Mouse (Mus musculus) 3T3-L1 (cell line): ENCODE data around the gene Lama5.

ENCODE experiments used
- DNase-seq: peaks from one replicate; pipeline ENCODE4 v3.0.0-alpha.2; 2015; ENCODE audit warnings: low read depth, low spot score

The Lama5 gene

DNA sequence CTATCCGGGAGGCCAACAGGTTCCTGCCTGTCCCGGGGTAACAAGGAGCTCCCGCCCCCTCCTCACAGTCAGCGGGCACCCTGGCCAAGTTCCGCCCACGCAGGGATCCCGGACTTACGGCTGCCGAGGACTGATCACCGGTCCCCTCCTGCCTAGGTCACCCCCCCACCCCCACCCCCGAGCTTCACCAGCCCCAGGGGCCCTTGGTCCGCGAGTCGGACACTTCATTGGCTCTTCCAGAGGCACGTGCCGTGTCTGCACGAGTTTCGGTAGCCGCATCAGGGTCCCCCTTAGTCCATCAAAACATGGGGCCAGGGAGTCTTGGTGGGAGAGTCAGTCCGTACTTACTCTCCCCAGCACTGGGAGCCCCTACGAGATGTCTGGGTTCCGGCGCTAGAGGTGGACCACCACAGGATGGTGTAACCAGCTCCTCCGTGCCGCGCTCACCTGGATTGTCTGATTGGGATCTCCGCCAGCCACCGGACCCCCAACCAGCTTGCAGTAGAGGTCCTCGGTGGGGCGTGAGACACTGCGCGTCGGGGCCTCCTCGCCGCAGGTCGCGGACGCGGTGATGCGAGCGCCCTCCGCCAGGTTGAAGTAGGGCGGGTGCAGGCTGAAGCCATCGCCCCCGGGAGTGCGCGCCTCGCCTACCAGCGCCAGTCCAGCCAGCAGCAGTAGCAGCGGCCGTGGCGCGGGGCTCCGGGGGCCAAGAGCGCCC, 456 bp downstream of the Lama5 start:
- DNase-seq, result no peak

DNA sequence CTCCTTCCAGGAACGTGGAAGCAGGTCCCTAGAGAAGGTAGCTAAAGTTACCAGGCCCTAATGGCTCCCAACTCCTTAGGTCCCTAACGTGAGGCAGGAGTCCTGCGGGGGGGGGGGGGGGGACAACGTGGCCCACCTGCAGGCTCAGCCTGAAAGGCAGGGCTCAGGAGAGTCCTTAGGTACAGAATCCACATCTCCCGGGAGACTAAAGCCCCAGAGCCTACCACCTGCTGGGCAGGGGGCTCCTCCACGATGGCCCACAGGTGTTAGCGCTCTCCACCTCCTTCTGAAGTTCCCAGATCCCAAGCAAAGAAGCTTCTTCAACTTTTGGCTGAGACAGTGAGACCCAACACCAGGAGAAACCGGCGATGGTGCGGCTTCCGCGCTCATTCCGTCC, 1.0 kb downstream of the Lama5 start:
- DNase-seq, result no peak

GRCm38 (mm10) chr2:180222250-180222649, 3.4 kb downstream of the Lama5 start:
- DNase-seq, result no peak

DNA sequence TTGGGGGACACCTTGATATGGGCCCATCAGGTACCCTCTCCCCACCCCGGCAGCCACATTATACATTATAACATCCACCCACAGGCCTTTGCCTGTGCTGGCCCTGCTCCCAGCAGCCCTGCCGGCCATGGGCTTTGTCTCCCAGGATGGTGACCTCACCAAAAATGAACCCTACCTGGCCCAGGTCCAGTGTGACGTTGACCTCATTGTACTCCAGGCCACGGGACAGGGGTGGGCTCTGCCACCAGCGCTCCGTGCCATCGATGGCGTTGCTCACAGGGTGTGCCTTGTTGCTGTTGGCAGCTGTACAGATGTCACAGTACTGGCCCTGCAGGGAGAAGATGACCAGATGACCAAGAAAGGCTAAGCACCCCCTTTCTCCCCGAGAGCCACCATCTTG, 4.6 kb downstream of the Lama5 start:
- DNase-seq, result no peak

DNA sequence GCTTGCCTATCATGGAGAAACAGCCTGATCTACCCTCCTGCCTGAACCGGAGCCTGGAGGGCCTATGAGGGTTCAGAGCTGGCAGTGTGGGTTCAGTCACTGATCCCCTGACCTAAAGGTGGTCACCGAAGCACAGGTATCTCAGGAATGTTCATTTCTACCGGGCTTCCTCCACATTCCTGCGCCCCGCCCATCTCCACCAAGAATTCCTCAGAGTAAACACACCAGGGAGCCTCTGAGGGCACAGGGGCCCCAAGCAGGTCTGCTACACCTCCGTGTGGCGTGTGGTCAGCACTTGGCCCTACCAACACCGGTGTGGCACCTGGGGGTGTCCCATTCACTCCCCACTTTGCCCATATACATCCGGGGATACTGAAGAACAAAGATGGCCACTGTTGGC, 5.5 kb downstream of the Lama5 start:
- peak; percentile 32 for DNase-seq

GRCm38 (mm10) chr2:180219145-180219943, 6.3 kb downstream of the Lama5 start:
- DNase-seq, result no peak

DNA sequence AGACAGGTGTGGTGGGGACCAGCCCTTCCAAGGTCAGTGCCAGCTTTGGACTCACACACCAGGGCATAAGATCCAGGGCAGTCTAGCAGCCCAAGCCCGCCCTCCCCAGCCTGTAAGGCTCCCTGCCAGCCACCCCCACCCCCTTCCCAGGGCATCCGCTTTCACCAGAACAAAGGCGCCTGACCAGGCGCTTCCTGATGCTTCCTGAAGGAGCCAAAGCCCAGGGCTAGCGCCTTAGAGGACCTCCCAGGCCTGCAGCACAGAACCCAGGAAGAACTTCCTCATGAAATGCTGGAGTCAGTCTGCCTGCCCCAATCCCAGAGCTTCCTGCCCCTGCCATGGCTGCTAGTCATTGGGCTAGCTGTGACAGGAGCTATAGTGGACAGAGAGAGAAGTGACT, 7.0 kb downstream of the Lama5 start:
- no peak for DNase-seq

DNA sequence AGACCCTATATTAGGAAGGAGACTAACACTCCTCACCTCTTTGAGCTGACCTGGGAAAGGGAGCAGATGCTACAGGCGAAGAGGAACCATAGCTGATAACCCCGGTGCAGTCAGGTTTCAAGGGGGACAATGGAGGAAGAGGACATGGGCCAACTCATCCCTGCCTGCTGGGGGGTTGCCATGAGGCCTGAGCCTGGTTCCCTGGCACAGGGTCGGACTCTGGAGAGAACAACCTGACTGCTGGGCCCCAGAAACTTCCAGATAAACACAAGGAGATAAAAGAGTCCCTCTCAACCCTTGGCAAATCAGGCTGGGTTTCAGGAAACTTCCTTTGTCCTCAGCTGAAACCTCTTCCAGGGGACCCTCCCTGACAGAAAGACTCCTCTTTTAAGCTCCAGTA, 7.4 kb downstream of the Lama5 start:
- DNase-seq, result no peak

GRCm38 (mm10) chr2:180217587-180217986, 8.1 kb downstream of the Lama5 start:
- DNase-seq, result peak; percentile 60

- DNase-seq, result no peak
Measured at GRCm38 (mm10) chr2:180216921-180217320, 8.7 kb downstream of the Lama5 start.

- DNase-seq, result peak; percentile 50
Measured at GRCm38 (mm10) chr2:180215951-180216350, 9.7 kb downstream of the Lama5 start.

GRCm38 (mm10) chr2:180215011-180215461, 10.6 kb downstream of the Lama5 start:
- DNase-seq, result no peak

DNA sequence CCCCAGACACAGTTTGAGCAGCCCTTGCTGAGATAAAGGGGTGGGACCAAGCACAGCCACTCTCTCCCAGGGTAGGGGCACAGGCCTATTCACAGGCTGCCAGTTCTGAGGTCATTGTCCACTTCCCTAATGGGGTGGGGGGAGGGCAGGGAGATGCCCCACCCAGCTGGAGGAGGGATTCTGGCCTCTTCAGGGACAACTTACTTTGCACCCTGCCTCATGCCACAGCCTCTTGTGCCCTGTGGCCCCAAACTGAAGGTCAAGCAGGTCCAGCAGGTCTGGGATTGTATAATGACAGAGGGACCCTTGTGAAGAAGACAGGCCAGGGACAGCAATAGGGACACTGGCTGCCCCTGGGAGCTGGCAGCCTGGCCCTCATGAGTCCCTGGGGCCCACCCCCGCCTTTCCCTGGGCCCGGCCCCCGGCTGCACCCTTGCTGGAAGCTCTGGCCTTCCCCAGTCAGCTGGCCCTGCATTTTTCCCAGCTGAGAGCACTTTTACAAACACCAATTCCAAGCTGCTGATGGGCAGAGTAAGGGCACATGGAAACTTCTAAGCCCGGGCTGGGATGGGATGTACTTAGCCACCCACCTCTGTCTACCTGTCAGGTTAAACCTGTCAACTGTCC, 11.2 kb downstream of the Lama5 start:
- no peak for DNase-seq

DNA sequence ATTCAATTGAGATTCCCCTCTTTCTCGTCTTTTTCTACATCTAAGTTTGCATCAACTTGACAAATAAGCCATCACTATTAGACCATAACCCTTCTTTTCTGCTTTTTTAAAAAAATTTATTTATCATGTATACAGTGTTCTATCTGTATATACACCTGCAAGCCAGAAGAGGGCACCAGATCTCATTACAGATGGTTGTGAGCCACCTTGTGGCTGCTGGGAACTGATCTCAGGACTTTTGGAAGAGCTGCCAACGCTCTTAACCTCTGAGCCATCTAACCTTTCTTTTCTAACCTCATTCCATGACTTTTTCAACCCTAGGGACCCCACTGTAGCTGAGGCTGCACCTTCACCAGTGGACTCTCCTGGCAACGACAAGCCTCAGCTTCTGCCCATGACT, 13.4 kb downstream of the Lama5 start:
- no peak for DNase-seq

GRCm38 (mm10) chr2:180208976-180209375, 16.7 kb downstream of the Lama5 start:
- no peak for DNase-seq

DNA sequence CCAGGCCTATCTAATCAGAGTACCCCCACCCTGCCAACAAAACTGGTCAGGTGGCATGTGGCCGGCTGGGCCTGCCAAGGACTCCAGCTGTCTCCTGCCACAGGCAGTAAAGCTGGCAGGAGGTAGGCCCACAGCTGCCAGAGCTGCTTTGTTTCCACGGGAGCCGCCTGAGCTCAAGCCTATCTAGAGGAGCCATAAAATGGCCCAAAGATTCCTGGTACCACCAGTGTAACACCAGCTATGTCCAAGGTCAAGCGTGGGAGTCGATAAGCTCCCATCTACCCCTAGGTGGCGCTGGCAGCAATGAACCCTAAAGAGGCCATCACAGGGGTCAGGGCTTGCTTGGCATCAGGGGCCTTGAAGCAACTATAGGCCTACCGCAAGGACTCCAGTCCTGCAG, 17.8 kb downstream of the Lama5 start:
- DNase-seq, result no peak

DNA sequence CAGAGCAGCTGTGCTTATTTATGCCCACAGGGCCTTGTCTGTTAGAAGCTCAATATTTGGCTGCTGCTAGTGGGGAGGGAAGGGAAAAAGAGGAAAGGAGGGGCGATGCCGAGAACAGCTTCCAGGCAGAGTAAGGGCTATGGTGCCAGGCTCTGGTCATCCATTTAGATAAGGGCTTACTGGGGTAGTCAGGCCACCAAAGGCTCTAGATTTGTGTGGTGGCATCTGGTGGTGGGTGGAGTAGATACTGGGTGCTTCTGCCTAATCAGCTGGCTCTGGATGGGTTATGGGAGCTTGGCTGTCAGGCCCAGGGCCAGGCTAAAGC, 19.7 kb downstream of the Lama5 start:
- DNase-seq, result no peak

- DNase-seq, result no peak
Measured at GRCm38 (mm10) chr2:180205083-180205955, 20.3 kb downstream of the Lama5 start.

GRCm38 (mm10) chr2:180204501-180204900, 21.2 kb downstream of the Lama5 start:
- DNase-seq, result no peak

DNA sequence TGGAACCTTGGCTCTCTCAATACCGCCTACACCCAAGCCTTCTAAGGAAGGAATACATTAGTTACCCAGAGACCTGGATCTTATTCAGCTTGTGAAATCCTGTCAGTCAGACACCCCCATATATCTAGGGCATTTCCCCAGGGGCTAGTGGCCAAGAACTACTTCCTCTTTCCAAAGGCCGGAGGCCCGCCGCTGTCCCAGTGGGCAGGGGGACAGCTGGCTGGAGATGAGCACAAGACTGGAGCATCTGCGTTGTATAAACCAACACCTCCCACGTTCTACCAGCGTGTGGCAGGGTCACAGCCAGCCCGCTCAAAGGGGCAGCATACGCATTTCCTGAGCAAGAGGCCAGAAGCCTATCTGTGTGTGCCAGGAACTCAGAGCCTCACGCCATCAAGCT, 22.9 kb downstream of the Lama5 start:
- no peak for DNase-seq

GRCm38 (mm10) chr2:180202263-180202662, 23.4 kb downstream of the Lama5 start:
- no peak for DNase-seq

- no peak for DNase-seq
Measured at GRCm38 (mm10) chr2:180201303-180201702, 24.4 kb downstream of the Lama5 start.
